Mouse (Mus musculus) frontal cortex, postnatal 25 days (tissue): ENCODE results near the gene Rab6b.
A peak's percentile ranks its signal among the peaks of the same experiment; 100 is the strongest.

Experiments used
- DNase-seq, 2 experiments: peaks; one replicate each; pipeline ENCODE4 v3.0.0; 2022; ENCODE audit warnings: low spot score in 2 of 2

Rab6b gene

GRCm38 (mm10) chr9:103111621-103112470 is at the start of gene Rab6b:
Rab6b (plus strand) TSS chr9:103111787.
- peak; percentile 48 to 55 for DNase-seq

DNA sequence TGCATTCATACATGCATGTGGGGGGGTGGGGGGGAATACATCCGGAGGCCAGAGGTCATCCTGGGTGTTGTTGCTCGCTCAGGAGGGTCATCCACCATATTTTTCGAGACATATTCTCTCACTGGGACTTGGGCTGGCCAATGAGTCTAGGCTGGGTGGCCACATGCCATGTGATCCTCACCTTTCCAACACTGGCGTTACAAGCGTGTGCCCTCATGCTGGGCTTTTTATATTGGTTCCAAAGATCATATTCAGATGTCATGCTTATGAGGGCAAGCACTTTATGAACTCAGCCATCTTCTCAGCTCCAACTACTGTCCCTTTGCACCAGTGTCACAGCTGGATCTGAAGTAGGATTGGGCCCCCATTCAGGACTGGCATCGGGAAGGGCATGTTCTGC is 48.0 kb upstream of the Rab6b start:
- DNase-seq: no peak

DNA sequence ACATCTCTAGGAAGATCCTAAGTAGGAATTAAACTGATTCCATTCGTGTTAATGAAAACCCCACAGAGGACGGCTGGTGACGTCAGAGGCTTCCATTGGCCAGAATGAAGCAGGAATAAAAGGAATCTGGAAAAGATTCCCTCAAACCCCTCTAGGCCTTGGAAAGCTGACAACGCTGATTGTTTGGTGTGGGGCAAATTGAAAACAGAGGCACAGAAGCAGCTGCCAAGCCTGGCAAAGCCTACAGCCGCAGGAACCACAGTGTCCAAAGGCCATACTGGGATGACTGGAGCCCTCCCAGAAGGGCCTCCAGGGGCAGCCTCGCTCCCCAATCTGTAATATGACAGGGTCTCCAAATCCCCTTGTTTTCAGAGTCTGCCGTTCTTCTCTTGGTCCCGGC is 44.7 kb upstream of the Rab6b start:
- no peak for DNase-seq

DNA sequence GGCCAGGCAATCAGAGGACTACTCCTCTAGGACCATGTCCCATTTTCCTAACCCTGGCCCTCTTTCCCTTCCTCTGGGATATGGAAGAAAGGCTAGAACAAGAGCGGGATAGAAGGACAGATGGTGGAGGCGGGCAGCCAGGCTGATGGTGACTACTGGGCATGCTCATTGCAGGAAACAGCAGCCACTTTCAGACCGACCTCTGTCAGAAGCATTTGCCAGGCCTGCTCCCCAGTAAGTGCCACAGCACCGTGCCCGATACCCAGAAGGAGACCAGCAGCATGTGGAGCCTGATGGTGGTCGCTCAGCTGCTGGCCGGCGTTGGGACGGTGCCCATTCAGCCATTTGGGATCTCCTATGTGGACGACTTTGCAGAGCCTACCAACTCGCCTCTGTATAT is 43.9 kb upstream of the Rab6b start:
- no peak for DNase-seq

DNA sequence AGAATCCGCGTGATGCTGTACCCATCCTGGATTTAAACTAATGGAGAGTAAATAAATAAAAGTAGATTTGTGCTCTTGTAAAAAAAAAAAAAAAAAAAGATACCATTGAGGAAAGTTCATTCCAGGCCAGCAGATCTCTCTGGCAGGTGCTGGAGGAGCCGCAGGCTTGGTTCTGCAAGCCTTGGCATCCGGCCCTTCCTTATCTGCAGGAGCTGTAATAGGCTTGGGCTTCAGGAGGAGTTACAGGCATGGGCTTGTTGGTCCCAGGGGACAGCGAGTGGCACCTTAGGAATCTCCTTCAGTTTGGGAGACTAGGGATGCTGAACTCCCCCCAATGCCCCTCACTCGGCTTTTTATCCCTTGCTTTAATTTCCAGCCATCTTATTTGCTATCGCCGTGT is 42.8 kb upstream of the Rab6b start:
- DNase-seq: no peak

GRCm38 (mm10) chr9:103071541-103072203 is 39.9 kb upstream of the Rab6b start:
- DNase-seq: no peak

- no peak for DNase-seq
These were observed 39.4 kb upstream of the Rab6b start for GRCm38 (mm10) chr9:103072204-103072599.

DNA sequence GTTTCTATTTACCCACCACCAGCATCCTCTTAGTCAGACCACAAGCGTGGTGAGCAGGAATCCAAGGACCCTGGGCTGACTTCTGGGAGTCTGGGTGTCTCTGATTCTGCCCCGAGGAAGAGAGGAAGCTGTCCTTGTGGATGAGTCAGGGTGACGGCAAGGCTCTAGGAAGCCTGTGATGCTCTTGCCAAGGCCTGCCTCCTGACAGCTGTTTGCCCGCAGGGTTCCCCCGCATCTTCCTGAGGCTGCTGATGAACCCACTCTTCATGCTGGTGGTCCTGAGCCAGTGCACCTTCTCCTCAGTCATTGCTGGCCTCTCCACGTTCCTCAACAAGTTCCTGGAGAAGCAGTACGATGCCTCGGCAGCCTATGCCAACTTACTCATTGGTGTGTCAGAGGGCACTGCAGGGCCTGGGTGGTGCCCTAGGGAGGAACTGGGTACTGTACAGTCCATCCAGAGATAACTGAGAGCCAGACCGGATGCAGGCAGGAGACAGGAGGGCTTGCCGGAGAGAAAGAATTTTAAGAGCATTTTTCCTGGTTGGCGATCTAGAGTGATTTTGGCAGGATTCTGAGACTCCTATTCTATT is 38.6 kb upstream of the Rab6b start:
- no peak for DNase-seq

DNA sequence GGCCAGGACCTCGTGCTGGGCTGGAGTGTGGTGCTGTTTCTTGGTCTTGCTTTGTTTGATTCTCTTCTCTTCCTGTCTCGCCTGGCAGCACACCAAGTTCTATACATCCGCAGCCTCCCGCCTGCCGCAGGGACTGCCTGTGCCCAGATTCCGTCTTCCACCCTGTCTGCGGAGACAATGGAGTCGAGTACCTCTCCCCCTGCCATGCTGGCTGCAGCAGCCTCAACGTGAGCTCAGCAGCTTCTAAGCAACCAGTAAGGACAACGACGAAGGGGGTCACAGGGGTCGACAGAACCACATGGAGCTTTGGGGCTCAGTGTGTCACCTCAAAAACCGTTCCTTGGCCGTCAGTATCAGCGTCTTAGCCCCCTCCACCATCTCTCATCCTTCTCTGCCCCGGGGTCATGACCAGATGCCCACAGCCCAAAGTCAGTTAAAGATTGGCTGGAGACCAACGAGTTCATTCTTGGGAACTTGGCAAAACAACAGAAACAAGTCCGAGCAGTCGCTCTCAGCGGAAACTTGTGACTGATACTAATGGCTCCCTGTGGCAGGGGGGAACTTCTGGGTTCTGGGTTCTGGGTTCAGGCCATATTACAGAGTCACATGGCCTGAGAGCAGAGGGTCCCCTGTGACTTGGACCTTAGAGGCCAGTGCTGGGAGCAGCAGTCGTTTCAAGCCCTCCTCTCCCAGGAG is 34.6 kb upstream of the Rab6b start:
- DNase-seq: no peak

GRCm38 (mm10) chr9:103078194-103078691 is 33.3 kb upstream of the Rab6b start:
- no peak for DNase-seq

DNA sequence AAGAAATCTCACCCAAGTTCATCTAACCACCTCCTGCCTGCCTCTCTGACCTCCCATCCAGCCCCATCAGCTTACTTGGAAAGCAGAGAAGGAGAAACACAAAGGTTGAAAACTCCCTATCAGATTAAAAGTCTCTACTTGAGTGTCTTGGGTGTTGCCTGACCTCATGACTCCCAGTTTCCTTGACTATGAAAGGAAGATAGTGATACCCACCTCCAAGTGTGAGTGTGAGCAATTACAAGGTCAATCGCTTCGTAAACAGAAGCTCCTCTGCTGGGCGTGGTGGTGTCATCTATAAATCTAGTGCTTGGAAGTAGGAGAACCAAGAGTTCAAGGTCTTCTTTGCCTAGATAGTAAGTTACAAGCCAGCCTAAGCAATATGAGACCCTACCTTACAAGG is 31.4 kb upstream of the Rab6b start:
- DNase-seq: no peak

DNA sequence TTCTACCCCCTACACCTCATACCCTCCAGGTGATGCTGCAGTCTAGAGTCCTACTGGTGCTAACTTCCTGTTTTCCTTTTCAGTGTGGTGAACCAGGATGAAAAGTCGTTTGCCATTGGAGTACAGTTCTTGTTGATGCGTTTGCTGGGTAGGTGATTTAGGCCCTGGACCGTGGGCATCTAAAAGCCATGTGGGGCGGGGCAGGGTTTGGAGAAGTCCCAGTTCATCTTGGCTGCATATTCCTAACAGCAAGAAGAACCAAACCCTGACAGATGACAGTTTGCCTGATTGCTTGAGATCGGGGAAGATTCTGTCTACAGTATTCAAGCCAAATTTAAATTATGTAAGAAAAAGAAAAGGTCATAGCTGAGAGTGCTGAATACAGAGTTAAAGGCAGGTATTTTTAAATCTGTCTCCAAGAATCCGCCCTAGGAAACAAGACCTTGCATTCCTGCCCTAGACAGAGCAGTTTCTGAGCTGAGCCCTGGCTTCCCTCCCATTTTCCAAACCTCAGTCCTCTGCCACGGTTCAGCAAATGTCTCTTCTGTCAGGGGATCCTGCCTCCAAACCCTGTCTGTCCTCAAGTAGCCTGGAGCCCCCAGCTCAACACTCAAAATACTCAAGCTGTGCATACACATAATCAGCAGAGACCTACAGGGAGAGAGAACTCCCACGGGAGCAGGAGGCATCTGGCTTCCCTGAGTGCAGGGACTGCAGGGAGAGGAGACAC is 29.2 kb upstream of the Rab6b start:
- no peak for DNase-seq

DNA sequence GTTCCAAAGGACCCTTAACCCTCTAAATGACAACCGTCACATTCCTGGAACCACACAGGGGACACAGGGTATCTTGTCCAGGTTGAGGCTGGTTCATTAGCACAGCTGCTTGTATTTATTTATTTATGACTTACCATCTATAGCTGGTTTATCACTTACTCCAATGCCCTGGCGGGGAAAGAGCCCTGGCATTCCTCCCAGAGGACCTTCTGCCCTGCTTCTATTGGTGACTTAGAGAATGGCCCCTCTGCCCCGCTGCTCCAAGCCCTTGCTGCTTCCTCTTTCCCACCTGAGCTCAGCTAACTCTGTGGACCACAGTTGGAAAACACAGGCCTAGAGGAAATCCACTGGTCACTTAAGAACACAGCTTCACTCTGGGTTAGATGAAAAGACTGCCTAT is 28.2 kb upstream of the Rab6b start:
- DNase-seq: no peak

- no peak for DNase-seq
These were observed 24.9 kb upstream of the Rab6b start for GRCm38 (mm10) chr9:103086736-103087135.

DNA sequence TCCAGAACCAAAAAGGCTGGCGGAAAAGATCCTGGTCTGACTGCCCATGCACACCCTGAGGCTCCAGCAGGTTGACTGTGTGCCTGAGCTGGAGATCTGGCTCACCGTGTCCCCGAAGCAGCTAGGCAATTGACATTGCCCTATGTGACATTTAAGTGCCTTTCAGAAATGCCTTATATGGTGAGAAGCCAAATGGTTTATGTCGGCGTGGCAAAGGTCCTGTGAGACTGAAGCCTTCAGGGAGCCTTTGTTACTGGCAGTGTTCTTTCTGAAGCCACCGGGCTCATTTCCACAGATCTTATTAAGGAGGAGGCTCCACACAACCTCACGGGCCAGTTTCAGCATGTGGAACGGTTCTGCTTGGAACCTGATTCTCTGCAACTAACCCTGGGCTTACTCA is 24.3 kb upstream of the Rab6b start:
- no peak for DNase-seq

DNA sequence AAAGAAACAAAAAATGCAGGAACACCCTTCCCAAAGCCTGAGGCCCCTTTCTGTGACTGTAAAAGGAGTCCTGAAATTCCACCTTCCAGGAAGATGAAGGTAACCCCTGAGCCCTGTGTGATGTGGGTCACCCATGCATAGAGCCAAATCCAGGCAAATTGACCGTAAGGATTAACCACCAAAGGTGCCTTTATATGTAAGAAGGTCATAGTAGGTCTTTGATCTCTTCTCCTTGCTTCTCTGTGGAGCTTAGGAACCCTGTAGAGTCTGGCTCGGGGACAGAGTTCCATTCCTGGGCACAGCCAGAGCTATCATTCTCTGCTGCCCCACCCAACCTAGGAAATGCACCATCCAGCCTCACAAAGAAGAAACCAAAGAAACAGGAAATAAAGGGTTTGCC is 22.9 kb upstream of the Rab6b start:
- DNase-seq: no peak

DNA sequence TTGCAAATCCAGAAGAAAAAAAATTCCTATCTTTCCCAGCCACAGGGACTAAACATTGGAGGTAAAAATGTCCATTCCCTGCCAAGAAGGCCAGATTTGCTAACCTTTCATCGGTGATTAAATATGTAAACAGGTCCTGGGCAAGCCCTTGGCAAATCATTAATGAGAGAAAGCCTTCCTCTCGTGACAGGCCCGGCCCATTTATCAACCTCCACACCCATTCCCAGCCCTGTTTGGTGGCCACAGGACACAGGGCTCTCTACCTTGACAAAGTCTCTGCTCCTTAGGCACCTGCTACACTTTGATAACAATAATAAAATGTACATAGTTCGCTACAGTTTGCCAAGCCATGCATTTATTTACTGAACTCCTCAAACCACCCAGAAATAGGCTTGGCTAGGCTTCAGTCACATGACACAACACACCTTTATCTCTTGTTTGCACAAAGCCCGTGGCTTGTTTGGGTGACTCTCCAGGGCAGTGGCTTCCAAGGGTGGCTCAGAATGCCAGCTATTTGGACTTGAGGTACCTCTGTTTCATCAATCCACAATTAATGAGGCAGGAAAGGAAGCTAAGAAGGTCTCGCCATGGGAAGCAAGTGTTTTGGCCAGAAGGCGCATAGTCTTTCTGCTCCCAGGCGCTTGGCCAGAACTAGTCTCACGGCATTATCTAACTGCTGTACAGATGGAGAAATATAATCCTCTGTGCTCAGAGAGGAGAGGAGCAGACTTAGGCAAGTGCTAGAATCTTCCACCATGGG is 21.3 kb upstream of the Rab6b start:
- DNase-seq: no peak

- no peak for DNase-seq
These were observed 20.3 kb upstream of the Rab6b start for GRCm38 (mm10) chr9:103091039-103091883.

DNA sequence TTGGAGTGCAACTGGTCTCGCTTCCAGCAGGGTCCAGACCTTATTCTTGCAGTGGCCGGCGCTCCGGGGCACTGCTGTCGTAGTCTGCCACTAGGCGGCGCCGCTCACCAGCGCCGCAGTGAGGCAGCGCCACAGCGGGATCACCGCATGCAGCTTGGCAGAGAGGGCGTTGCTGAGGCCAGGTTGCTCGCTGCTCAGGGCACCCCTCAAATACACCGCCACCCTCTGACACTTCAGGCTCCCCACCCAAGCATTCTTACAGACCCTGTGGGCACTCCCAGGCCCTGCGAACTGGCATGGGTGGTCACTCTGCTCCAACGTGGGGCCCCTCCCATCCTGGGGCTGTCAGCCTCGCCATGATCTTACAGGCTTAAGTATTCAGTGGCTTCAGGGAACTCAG is 19.3 kb upstream of the Rab6b start:
- DNase-seq: peak; percentile 68 to 73

DNA sequence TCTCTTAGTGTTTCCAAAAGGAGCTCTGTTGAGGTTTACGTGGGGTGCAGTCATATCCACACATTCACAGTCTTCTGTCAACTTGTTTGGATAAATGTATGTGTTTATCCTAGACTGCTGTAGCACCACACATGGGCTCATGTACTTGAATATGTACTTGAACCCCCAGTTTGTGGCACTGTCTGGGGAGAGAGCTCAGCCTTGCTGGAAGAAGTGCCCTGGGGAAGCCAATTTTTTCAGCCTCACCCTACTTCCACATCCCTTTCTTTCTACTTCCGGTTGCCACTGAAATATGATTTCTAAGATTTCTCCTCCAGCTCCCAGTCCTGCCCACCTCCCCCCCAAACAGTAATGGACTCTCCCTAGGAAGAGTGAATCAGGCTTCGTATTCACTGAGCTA is 17.9 kb upstream of the Rab6b start:
- DNase-seq: no peak
